Mouse (Mus musculus): ENCODE measurements around the gene H2-D1. TPM values are rescaled to one million over a fixed set of nuclear protein-coding genes. Genes with fewer than 3 reads are reported as not detected.

Gene H2-D1
- total RNA-seq, 2 experiments from 2014 or later = 289 to 344 TPM

- ATAC-seq (replicated peaks; ENCODE audit: low FRiP score, low TSS enrichment, poor library complexity, severe bottlenecking) = no peak
These were observed 25.0 kb upstream of the H2-D1 start for GRCm38 (mm10) chr17:35237504-35237903.

DNA sequence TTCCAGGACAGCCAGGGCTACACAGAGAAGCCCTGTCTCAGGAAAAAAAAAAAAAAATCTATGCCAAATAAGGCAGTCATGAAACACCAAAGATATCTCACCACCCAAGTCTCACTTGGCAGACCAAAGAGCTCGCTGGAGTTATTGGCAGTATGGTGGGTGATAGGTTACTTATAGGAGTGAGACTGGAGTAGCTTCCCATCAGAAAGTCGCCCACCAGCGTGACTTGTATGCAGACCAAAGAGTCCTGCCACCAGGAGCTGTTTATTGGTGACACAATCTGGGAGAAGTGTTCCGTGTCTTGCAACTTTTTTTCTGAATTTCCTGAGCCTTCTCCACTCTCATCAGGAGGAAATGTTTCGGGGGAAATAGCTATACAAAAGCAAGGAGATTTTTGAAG is 22.8 kb upstream of the H2-D1 start:
- no peak for ATAC-seq (replicated peaks; ENCODE audit: low FRiP score, low TSS enrichment, poor library complexity, severe bottlenecking)

DNA sequence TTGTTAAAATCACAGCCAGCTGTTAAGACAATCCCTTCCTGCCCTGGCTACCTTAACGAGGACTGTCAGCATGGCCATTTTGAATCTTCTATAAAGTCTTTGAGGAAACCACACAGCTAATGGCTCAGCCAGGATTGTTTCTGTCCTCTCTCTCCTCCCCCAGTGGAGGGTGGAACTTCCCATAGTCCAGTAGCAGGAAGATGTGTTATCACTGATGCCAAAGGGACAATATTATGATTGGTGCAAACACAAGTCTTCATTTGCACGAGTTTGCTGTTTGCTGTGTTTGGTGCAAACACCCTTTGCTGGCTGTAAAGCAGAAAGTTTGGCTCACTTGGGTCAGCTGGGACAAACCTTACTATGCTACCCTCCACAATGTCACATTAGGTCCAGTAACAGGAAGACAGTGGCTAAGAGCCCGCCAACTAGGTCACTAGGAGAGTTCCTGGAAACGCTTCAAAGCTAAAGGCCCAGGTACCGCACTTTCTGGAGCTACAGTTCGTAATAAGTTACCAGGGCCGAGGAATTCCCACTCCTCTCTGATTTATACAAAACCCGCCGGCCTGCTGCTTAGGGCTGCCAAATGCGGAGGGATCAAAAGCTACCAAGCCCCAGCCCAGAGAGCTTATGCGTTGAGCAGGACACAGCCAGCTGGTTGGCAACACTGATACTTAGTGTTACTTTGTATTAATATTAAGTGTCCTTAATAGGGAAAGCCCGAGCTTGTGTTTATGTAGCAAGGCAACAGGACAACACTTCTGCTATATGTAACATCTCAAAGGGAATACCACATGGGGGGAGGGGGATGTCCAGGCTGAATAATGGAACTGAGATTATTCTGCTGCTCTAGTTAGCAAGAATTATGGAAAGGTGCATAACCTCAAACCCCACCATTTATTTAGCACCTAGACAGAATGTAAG is 21.9 kb upstream of the H2-D1 start:
- ATAC-seq (replicated peaks; ENCODE audit: low FRiP score, low TSS enrichment, poor library complexity, severe bottlenecking) = no peak

DNA sequence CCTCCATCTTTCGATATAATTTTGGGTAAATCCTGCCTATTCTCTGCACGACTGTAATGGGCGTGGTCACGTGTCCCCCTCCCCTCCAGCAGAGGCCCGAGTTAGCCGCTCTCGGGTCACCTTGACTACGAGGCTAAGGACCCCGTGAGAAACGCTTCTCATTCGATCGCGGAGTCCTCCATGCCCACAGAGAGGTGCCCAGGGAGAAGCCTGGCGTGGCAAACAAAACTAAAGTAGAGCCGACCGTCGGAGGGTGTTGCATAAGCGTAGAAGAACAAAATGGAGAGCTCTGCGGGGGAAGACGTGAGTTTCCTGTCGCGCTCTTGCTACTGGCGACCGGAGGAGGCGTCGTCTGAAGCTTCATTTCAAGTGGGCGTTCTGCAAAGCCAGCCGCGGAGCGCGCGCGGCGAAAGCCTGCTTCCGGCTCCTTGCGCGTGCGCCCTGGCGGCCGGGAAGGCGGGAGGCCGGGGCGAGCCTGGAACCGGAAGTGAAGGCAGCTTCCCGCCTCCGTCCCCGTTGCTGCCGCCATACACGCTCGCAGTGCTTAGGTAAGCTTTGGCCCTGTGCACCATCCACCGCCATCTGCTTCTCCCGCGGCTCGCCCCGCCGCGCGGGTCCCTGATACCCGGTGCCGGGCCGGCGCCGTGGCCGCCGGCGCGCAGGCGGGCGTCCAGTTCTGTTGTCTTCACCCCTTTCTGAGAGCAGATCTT is 21.1 kb upstream of the H2-D1 start, which contains the start of gene Ddx39b:
Ddx39b (plus strand) TSS at position 442 of the 710 bp plus-strand sequence.
- peak; percentile 70 for ATAC-seq (replicated peaks; ENCODE audit: low FRiP score, low TSS enrichment, poor library complexity, severe bottlenecking)

DNA sequence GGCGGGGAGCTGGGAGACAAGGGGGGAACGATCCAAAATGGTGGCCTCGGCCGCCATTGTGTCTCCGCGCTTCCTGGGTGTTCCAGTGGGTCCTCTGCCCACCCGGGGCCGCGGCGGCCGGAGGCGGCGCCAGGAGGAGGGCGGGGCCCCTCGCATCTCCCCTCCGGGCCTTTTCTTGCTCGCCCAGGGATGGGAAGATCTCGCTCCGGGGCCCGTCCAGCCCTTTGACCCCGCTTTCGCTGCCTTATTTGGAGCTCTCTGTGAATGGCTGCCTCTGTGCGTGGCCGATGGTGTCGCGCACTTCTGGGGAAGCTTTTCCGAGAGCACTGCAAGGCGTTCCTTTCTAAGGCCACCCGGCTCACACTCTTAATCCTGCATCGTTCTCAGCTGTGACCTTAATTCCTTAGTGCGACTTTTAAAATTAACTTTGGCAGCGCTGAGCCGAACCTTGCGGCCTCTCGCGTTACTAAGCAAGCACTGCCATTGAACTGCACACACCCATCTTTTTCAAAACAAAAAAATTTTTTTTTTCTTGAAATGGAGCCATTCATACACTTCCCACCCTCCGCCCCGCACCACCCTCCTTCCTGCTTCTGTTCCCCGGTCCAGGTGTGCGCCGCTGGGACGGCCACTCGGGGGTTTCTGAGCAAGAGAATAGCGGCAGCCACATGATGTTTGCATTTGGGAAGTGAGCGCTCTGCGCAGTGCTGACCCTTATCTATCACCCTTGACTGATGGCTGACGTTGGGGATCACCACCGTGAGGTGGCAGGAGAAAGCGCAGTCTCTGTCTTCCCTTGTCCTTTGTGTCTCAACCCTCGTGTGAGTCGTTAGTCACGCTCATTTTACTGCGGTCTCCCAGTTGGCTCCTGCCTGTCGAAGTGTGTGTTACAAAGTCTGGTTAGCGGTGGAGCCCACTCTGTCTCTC is 20.3 kb upstream of the H2-D1 start:
- ATAC-seq (replicated peaks; ENCODE audit: low FRiP score, low TSS enrichment, poor library complexity, severe bottlenecking) = peak; percentile 65

DNA sequence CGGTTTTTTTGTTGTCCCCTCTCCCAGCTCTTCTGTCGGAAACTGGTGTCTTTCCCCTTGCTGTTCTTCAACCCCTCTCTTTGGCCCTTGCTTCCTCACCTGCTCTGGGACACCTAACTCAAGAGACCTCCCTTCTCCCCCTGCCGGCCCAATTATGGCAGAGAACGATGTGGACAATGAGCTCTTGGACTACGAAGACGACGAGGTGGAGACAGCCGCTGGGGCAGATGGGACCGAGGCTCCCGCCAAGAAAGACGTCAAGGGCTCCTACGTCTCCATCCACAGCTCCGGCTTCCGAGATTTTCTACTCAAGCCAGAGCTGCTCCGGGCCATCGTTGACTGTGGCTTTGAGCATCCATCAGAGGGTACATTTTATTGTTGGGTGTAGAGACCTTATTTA is 19.4 kb upstream of the H2-D1 start:
- peak; percentile 19; the same call in 1 of the 2 replicates for ATAC-seq (replicated peaks; ENCODE audit: low FRiP score, low TSS enrichment, poor library complexity, severe bottlenecking)

- ATAC-seq (replicated peaks; ENCODE audit: low FRiP score, low TSS enrichment, poor library complexity, severe bottlenecking) = no peak
These were observed 17.5 kb upstream of the H2-D1 start for GRCm38 (mm10) chr17:35244999-35245398.

- ATAC-seq (replicated peaks; ENCODE audit: low FRiP score, low TSS enrichment, poor library complexity, severe bottlenecking) = peak; percentile 25; the same call in 1 of the 2 replicates
These were observed 16.6 kb upstream of the H2-D1 start for GRCm38 (mm10) chr17:35245731-35246623.

GRCm38 (mm10) chr17:35247144-35247543 is 15.4 kb upstream of the H2-D1 start:
- ATAC-seq (replicated peaks; ENCODE audit: low FRiP score, low TSS enrichment, poor library complexity, severe bottlenecking) = no peak

- no peak for ATAC-seq (replicated peaks; ENCODE audit: low FRiP score, low TSS enrichment, poor library complexity, severe bottlenecking)
These were observed 13.5 kb upstream of the H2-D1 start for GRCm38 (mm10) chr17:35248986-35249385.

- ATAC-seq (replicated peaks; ENCODE audit: low FRiP score, low TSS enrichment, poor library complexity, severe bottlenecking) = no peak
These were observed 12.9 kb upstream of the H2-D1 start for GRCm38 (mm10) chr17:35249451-35250197.

GRCm38 (mm10) chr17:35250348-35251120 is 12.0 kb upstream of the H2-D1 start:
- ATAC-seq (replicated peaks; ENCODE audit: low FRiP score, low TSS enrichment, poor library complexity, severe bottlenecking) = no peak

- ATAC-seq (replicated peaks; ENCODE audit: low FRiP score, low TSS enrichment, poor library complexity, severe bottlenecking) = no peak
These were observed 11.3 kb upstream of the H2-D1 start for GRCm38 (mm10) chr17:35251162-35251719.

DNA sequence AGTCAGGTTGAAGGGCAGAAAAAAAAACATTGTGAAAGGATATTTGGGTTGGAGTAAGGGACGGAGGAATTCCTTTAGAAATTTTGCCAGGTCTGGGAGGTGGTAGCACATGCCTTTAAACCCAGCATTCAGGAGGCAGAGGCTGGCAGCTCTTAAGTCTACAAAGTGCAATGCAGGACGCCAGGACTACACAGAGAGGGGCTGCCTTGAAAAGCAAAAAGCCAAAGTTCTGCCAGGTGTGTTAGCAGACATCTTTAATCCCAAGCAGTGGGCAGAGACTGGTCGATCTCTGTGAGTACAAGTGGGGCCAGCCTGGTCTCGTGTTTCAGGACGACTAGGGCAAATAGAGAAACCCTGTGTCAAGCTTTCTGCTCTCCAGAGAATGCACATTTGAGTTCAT is 10.5 kb upstream of the H2-D1 start:
- ATAC-seq (replicated peaks; ENCODE audit: low FRiP score, low TSS enrichment, poor library complexity, severe bottlenecking) = no peak

DNA sequence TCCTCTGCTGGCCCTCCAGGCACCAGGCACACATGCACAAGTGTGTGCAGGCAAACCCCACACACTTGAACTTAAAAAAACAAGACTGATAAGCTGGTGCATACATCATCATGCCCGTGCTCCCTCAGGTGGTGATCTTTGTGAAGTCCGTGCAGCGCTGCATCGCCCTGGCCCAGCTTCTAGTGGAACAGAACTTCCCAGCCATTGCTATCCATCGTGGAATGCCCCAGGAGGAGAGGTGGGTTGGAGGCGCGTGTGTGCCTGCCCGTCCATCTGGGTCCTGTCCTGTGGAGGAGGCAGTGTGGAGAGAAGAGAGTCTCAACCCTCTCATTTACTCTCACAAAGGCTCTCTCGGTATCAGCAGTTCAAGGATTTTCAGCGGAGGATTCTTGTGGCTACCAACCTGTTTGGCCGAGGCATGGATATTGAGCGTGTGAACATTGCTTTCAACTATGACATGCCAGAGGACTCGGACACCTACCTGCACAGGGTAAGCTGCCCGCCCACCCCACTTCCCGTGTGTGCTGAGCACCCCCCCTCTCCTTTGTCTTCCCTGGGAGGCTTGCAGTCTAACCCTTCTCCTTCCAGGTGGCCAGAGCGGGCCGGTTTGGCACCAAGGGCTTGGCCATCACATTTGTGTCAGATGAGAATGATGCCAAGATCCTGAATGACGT is 9.8 kb upstream of the H2-D1 start:
- ATAC-seq (replicated peaks; ENCODE audit: low FRiP score, low TSS enrichment, poor library complexity, severe bottlenecking) = no peak
